Mouse (Mus musculus): Measurements from ENCODE around the gene Myo1d. TPM values are rescaled to one million over a fixed set of nuclear protein-coding genes. Genes with fewer than 3 reads are reported as not detected.

The Myo1d gene
- polyA plus RNA-seq, 2 experiments = 3.3 to 7.5 TPM

GRCm38 (mm10) chr11:80682745-80683144, 97.1 kb downstream of the Myo1d start:
- H3K4me1 ChIP-seq (replicated peaks; ENCODE audit: control insufficient read depth in 2 of 2, insufficient read depth in 2 of 2, low read length in 1 of 2) = no peaks in the 10 kb centered on the region
- 61% methylated on average over 3 of the region's 3 CpGs for WGBS (ENCODE audit: insufficient replicate concordance)
- DNase-seq (ENCODE audit: low read depth in 3 of 3, low spot score in 3 of 3) (no peak), ATAC-seq (ENCODE audit: insufficient read depth) (no peak)
- no peaks in the 10 kb centered on the region for H3K27me3 ChIP-seq (ENCODE audit: control insufficient read depth, insufficient read depth, low read length)
- TF ChIP-seq EP300 (IDR thresholded peaks at IDR 0.05; ENCODE audit: low read depth) = no peak
- TF ChIP-seq CTCF (IDR thresholded peaks at IDR 0.05; ENCODE audit: low read depth) = no peak
- H3K9me3 ChIP-seq (ENCODE audit: control insufficient read depth, low read length) = no peaks in the 10 kb centered on the region
- H3K4me3 ChIP-seq (ENCODE audit: insufficient read depth in 1 of 2, low read depth in 2 of 2, low read length in 2 of 2) = no peak overlapping the region
- no peak overlapping the region for H3K27ac ChIP-seq
- H3K36me3 ChIP-seq (replicated peaks; ENCODE audit: control insufficient read depth, insufficient read depth, low read depth) = no peaks in the 10 kb centered on the region
- no peak overlapping the region for H3K9ac ChIP-seq (replicated peaks)
- H3K4me2 ChIP-seq (ENCODE audit: low read depth) = no peak overlapping the region

- H3K27me3 ChIP-seq (ENCODE audit: control insufficient read depth, insufficient read depth, low read length) = no peaks in the 10 kb centered on the region
- H3K4me1 ChIP-seq (replicated peaks; ENCODE audit: control insufficient read depth in 2 of 2, insufficient read depth in 2 of 2, low read length in 1 of 2) = no peaks in the 10 kb centered on the region
- ATAC-seq (ENCODE audit: insufficient read depth) (no peak), DNase-seq (ENCODE audit: low read depth in 3 of 3, low spot score in 3 of 3) (no peak)
- no peak overlapping the region for H3K27ac ChIP-seq
- H3K4me3 ChIP-seq (ENCODE audit: insufficient read depth in 1 of 2, low read depth in 2 of 2, low read length in 2 of 2) = no peak overlapping the region
- whole genome bisulfite sequencing (ENCODE audit: insufficient replicate concordance) = 47% methylated on average over 7 of the region's 7 CpGs
- H3K36me3 ChIP-seq (replicated peaks; ENCODE audit: control insufficient read depth, insufficient read depth, low read depth) = no peaks in the 10 kb centered on the region
- H3K9me3 ChIP-seq (ENCODE audit: control insufficient read depth, low read length) = no peaks in the 10 kb centered on the region
- TF ChIP-seq CTCF (IDR thresholded peaks at IDR 0.05; ENCODE audit: low read depth) (no peak), EP300 (IDR thresholded peaks at IDR 0.05; ENCODE audit: low read depth) (no peak)
- no peak overlapping the region for H3K4me2 ChIP-seq (ENCODE audit: low read depth)
- H3K9ac ChIP-seq (replicated peaks) = no peak overlapping the region
These were observed 106.8 kb downstream of the Myo1d start for GRCm38 (mm10) chr11:80673013-80673412.

- no peak for DNase-seq (ENCODE audit: low read depth in 3 of 3, low spot score in 3 of 3)
These were observed 109.4 kb downstream of the Myo1d start for GRCm38 (mm10) chr11:80670391-80670790.

GRCm38 (mm10) chr11:80669934-80670333, 109.9 kb downstream of the Myo1d start:
- 54% methylated on average over 4 of the region's 4 CpGs for WGBS (ENCODE audit: insufficient replicate concordance)
- ATAC-seq (ENCODE audit: insufficient read depth) (no peak), DNase-seq (ENCODE audit: low read depth in 3 of 3, low spot score in 3 of 3) (no peak)
- H3K4me2 ChIP-seq (ENCODE audit: low read depth) = no peak overlapping the region
- no peaks in the 10 kb centered on the region for H3K4me1 ChIP-seq (replicated peaks; ENCODE audit: control insufficient read depth in 2 of 2, insufficient read depth in 2 of 2, low read length in 1 of 2)
- H3K27me3 ChIP-seq (ENCODE audit: control insufficient read depth, insufficient read depth, low read length) = no peaks in the 10 kb centered on the region
- no peak overlapping the region for H3K4me3 ChIP-seq (ENCODE audit: insufficient read depth in 1 of 2, low read depth in 2 of 2, low read length in 2 of 2)
- no peaks in the 10 kb centered on the region for H3K36me3 ChIP-seq (replicated peaks; ENCODE audit: control insufficient read depth, insufficient read depth, low read depth)
- no peaks in the 10 kb centered on the region for H3K9me3 ChIP-seq (ENCODE audit: control insufficient read depth, low read length)
- H3K27ac ChIP-seq = no peak overlapping the region
- TF ChIP-seq EP300 (IDR thresholded peaks at IDR 0.05; ENCODE audit: low read depth) (no peak), CTCF (IDR thresholded peaks at IDR 0.05; ENCODE audit: low read depth) (no peak)
- no peak overlapping the region for H3K9ac ChIP-seq (replicated peaks)

More at GRCm38 (mm10) chr11:80670391-80670790, 109.4 kb downstream of the Myo1d start:
- H3K4me2 ChIP-seq (ENCODE audit: low read depth) = no peak overlapping the region
- no peak for ATAC-seq (ENCODE audit: insufficient read depth)
- H3K9me3 ChIP-seq (ENCODE audit: control insufficient read depth, low read length) = no peaks in the 10 kb centered on the region
- H3K27ac ChIP-seq = no peak overlapping the region
- H3K36me3 ChIP-seq (replicated peaks; ENCODE audit: control insufficient read depth, insufficient read depth, low read depth) = no peaks in the 10 kb centered on the region
- no peaks in the 10 kb centered on the region for H3K27me3 ChIP-seq (ENCODE audit: control insufficient read depth, insufficient read depth, low read length)
- TF ChIP-seq CTCF (IDR thresholded peaks at IDR 0.05; ENCODE audit: low read depth) (peak; percentile 3; the same call in 1 of the 2 replicates), EP300 (IDR thresholded peaks at IDR 0.05; ENCODE audit: low read depth) (no peak)
- no peak overlapping the region for H3K4me3 ChIP-seq (ENCODE audit: insufficient read depth in 1 of 2, low read depth in 2 of 2, low read length in 2 of 2)
- no peak overlapping the region for H3K9ac ChIP-seq (replicated peaks)
- H3K4me1 ChIP-seq (replicated peaks; ENCODE audit: control insufficient read depth in 2 of 2, insufficient read depth in 2 of 2, low read length in 1 of 2) = no peaks in the 10 kb centered on the region
- WGBS (ENCODE audit: insufficient replicate concordance) = 22% methylated on average over 1 of the region's 1 CpGs

GRCm38 (mm10) chr11:80666211-80666610, 113.6 kb downstream of the Myo1d start:
- WGBS (ENCODE audit: insufficient replicate concordance) = 76% methylated on average over 8 of the region's 8 CpGs
- DNase-seq (ENCODE audit: low read depth in 3 of 3, low spot score in 3 of 3) = no peak
- Histone ChIP-seq H3K27me3 (ENCODE audit: control insufficient read depth, insufficient read depth, low read length) (no peaks in the 10 kb centered on the region), H3K27ac (no peak overlapping the region), H3K4me3 (ENCODE audit: insufficient read depth in 1 of 2, low read depth in 2 of 2, low read length in 2 of 2) (no peak overlapping the region), H3K9me3 (ENCODE audit: control insufficient read depth, low read length) (no peaks in the 10 kb centered on the region), H3K9ac (replicated peaks) (no peak overlapping the region), H3K36me3 (replicated peaks; ENCODE audit: control insufficient read depth, insufficient read depth, low read depth) (no peaks in the 10 kb centered on the region), H3K4me1 (replicated peaks; ENCODE audit: control insufficient read depth in 2 of 2, insufficient read depth in 2 of 2, low read length in 1 of 2) (no peaks in the 10 kb centered on the region), H3K4me2 (ENCODE audit: low read depth) (no peak overlapping the region)
- no peak for TF ChIP-seq EP300 (IDR thresholded peaks at IDR 0.05; ENCODE audit: low read depth)
- no peak for TF ChIP-seq CTCF (IDR thresholded peaks at IDR 0.05; ENCODE audit: low read depth)
- no peak for ATAC-seq (ENCODE audit: insufficient read depth)

Data from liver, embryonic 14.5 days (tissue).